Mouse (Mus musculus) heart, postnatal 36 days (tissue): ENCODE measurements around the gene Keg1. TPM values are rescaled to one million over a fixed set of nuclear protein-coding genes. Genes with fewer than 3 reads are reported as not detected.
"Not testable (repeated sequence)": the region's sequence is repeated elsewhere in the genome, so short reads cannot be mapped to it uniquely, and the experiment has no call there.

Experiments
- DNase-seq, 2 experiments: peaks; one replicate each; pipeline ENCODE4 v3.0.0; 2021 to 2022
- intact Hi-C: fragments of 180-260 bp; cut with DNase I; formaldehyde crosslinking; loops from one replicate; pipeline ENCODE4 v1.15.1; 2025
- total RNA-seq, 2 experiments: library from RNA; stranded (reverse); gene quantifications; 2 replicates each; pipeline ENCODE4 v1.2.3; 2021

Keg1 gene
- total RNA-seq, result not detected

- intact Hi-C loops, result no loop called here
- no peak for DNase-seq
Measured at GRCm38 (mm10) chr19:12695590-12695989, at the start of gene Keg1. Keg1 (plus strand) TSS chr19:12695786.

- intact Hi-C loops, result no loop called here
- DNase-seq, result no peak
Measured at GRCm38 (mm10) chr19:12649511-12649910, 46.1 kb upstream of the Keg1 start.

- intact Hi-C loops, result no loop called here
- no peak for DNase-seq
Measured at GRCm38 (mm10) chr19:12666156-12666555, 29.4 kb upstream of the Keg1 start.

- DNase-seq, intact Hi-C loops: not testable (repeated sequence)
Measured at GRCm38 (mm10) chr19:12668601-12669000, 27.0 kb upstream of the Keg1 start.

- intact Hi-C loops, result no loop called here
- no peak for DNase-seq
Measured at GRCm38 (mm10) chr19:12670139-12670538, 25.4 kb upstream of the Keg1 start, which contains the start of gene Olfr1442. Olfr1442 (plus strand) TSS chr19:12670439.

GRCm38 (mm10) chr19:12671051-12671450 is 24.5 kb upstream of the Keg1 start:
- no peak for DNase-seq
- intact Hi-C loops, result no loop called here

GRCm38 (mm10) chr19:12677812-12678211 is 17.8 kb upstream of the Keg1 start, which contains the start of gene Olfr1443:
Olfr1443 (plus strand) TSS chr19:12678112.
- intact Hi-C loops, result no loop called here
- DNase-seq, result no peak

GRCm38 (mm10) chr19:12684638-12685037 is 10.9 kb upstream of the Keg1 start:
- intact Hi-C loops, result no loop called here
- no peak for DNase-seq

GRCm38 (mm10) chr19:12685231-12685630 is 10.4 kb upstream of the Keg1 start:
- no peak for DNase-seq
- intact Hi-C loops, result no loop called here

- intact Hi-C loops, result no loop called here
- DNase-seq, result no peak
Measured at GRCm38 (mm10) chr19:12696221-12696620, 635 bp downstream of the Keg1 start.

GRCm38 (mm10) chr19:12708458-12708857 is 12.9 kb downstream of the Keg1 start:
- intact Hi-C loops, result no loop called here
- DNase-seq, result no peak

- DNase-seq, result no peak
- intact Hi-C loops, result no loop called here
Measured at GRCm38 (mm10) chr19:12708986-12709385, 13.4 kb downstream of the Keg1 start.

- intact Hi-C loops, result no loop called here
- DNase-seq, result no peak
Measured at GRCm38 (mm10) chr19:12719189-12719588, 23.6 kb downstream of the Keg1 start.

GRCm38 (mm10) chr19:12720463-12720862 is 24.9 kb downstream of the Keg1 start:
- intact Hi-C loops, result loop anchor here (5.0 kb wide), 1 partner anchor 102 kb away; no protein-coding TSS in a partner anchor
- no peak for DNase-seq

- DNase-seq, result not testable (repeated sequence)
- intact Hi-C loops, result loop anchor here (5.0 kb wide), 1 partner anchor 101 kb away; no protein-coding TSS in a partner anchor
Measured at GRCm38 (mm10) chr19:12720919-12721318, 25.3 kb downstream of the Keg1 start.

- DNase-seq, result not testable (repeated sequence)
- intact Hi-C loops, result loop anchor here (5.0 kb wide), 1 partner anchor 101 kb away; no protein-coding TSS in a partner anchor
Measured at GRCm38 (mm10) chr19:12721596-12721995, 26.0 kb downstream of the Keg1 start.

GRCm38 (mm10) chr19:12722308-12722707 is 26.7 kb downstream of the Keg1 start:
- intact Hi-C loops, result loop anchor here (2.0 to 5.0 kb wide), 2 partner anchors 76 to 100 kb away; no protein-coding TSS in a partner anchor
- DNase-seq, result peak; percentile 40 to 61

- DNase-seq, result no peak
- intact Hi-C loops, result no loop called here
Measured at GRCm38 (mm10) chr19:12725851-12726250, 30.3 kb downstream of the Keg1 start.

- intact Hi-C loops, result no loop called here
- no peak for DNase-seq
Measured at GRCm38 (mm10) chr19:12731036-12731435, 35.5 kb downstream of the Keg1 start.

- no peak for DNase-seq
- intact Hi-C loops, result no loop called here
Measured at GRCm38 (mm10) chr19:12731950-12732349, 36.4 kb downstream of the Keg1 start.

- DNase-seq, result no peak
- intact Hi-C loops, result no loop called here
Measured at GRCm38 (mm10) chr19:12756286-12756685, 60.7 kb downstream of the Keg1 start.

GRCm38 (mm10) chr19:12758936-12759478 is 63.4 kb downstream of the Keg1 start:
- intact Hi-C loops, result no loop called here
- no peak for DNase-seq
